Mouse (Mus musculus): Measurements from ENCODE around the gene Ppef1. TPM values are rescaled to one million over a fixed set of nuclear protein-coding genes. Genes with fewer than 3 reads are reported as not detected.
"Not testable (repeated sequence)": the region's sequence is repeated elsewhere in the genome, so short reads cannot be mapped to it uniquely, and the experiment has no call there.

Ppef1 gene
- total RNA-seq (2012; rRNA removed): 0.21 and 1.2 TPM in 2 replicates

GRCm38 (mm10) chrX:160735650-160736049, at the start of gene Ppef1:
Gene Ppef1, minus strand, starts transcription at chrX:160735765.
- no peak within 1 kb of the TSS for H3K27ac ChIP-seq (ENCODE audit: insufficient read depth, low read depth, low read length, poor library complexity, severe bottlenecking)
- no peaks in the 10 kb centered on the region for H3K36me3 ChIP-seq (ENCODE audit: control insufficient read depth, insufficient read depth, low read length, poor library complexity, severe bottlenecking)
- no peak within 1 kb of the TSS for H3K9ac ChIP-seq (ENCODE audit: insufficient read depth, low read depth, low read length, poor library complexity, severe bottlenecking)
- H3K4me3 ChIP-seq (ENCODE audit: insufficient read depth in 1 of 2, low read depth in 1 of 2, low read length in 2 of 2, poor library complexity in 1 of 2, severe bottlenecking in 1 of 2): no peak within 1 kb of the TSS
- no peak for DNase-seq (ENCODE audit: low read depth, low spot score)
- in situ Hi-C loops (cut with MboI; ENCODE audit: low sequenced_read_pairs in 2 of 2, unreplicated experiment in 2 of 2): no loop called here
- no peaks in the 10 kb centered on the region for H3K9me3 ChIP-seq (ENCODE audit: control insufficient read depth, insufficient read depth, low read depth, low read length)
- H3K4me1 ChIP-seq (ENCODE audit: control insufficient read depth in 2 of 2, insufficient read depth in 2 of 2, low read length in 2 of 2, poor library complexity in 1 of 2): no peaks in the 10 kb centered on the region
- TF ChIP-seq ZNF384 (IDR thresholded peaks at IDR 0.05; ENCODE audit: low read depth, low read length) (no peak), ZC3H11A (IDR thresholded peaks at IDR 0.05; ENCODE audit: borderline replicate concordance, low read depth, low read length) (no peak), HCFC1 (IDR thresholded peaks at IDR 0.05; ENCODE audit: borderline replicate concordance, insufficient read depth, low read length) (no peak), MAFK (IDR thresholded peaks at IDR 0.05; ENCODE audit: insufficient read depth, low read depth, low read length) (no peak), CHD2 (IDR thresholded peaks at IDR 0.05; ENCODE audit: low read depth, low read length) (no peak)

GRCm38 (mm10) chrX:160782276-160782675, 46.7 kb upstream of the Ppef1 start:
- no peak for DNase-seq (ENCODE audit: low read depth, low spot score)
- no peaks in the 10 kb centered on the region for H3K4me1 ChIP-seq (ENCODE audit: control insufficient read depth in 2 of 2, insufficient read depth in 2 of 2, low read length in 2 of 2, poor library complexity in 1 of 2)
- no peaks in the 10 kb centered on the region for H3K36me3 ChIP-seq (ENCODE audit: control insufficient read depth, insufficient read depth, low read length, poor library complexity, severe bottlenecking)
- H3K9ac ChIP-seq (ENCODE audit: insufficient read depth, low read depth, low read length, poor library complexity, severe bottlenecking): no peak overlapping the region
- no peaks in the 10 kb centered on the region for H3K9me3 ChIP-seq (ENCODE audit: control insufficient read depth, insufficient read depth, low read depth, low read length)
- in situ Hi-C loops (cut with MboI; ENCODE audit: low sequenced_read_pairs in 2 of 2, unreplicated experiment in 2 of 2): no loop called here
- H3K27ac ChIP-seq (ENCODE audit: insufficient read depth, low read depth, low read length, poor library complexity, severe bottlenecking): no peak overlapping the region
- TF ChIP-seq HCFC1 (IDR thresholded peaks at IDR 0.05; ENCODE audit: borderline replicate concordance, insufficient read depth, low read length) (no peak), ZNF384 (IDR thresholded peaks at IDR 0.05; ENCODE audit: low read depth, low read length) (no peak), CHD2 (IDR thresholded peaks at IDR 0.05; ENCODE audit: low read depth, low read length) (no peak), MAFK (IDR thresholded peaks at IDR 0.05; ENCODE audit: insufficient read depth, low read depth, low read length) (no peak), ZC3H11A (IDR thresholded peaks at IDR 0.05; ENCODE audit: borderline replicate concordance, low read depth, low read length) (no peak)
- H3K4me3 ChIP-seq (ENCODE audit: insufficient read depth in 1 of 2, low read depth in 1 of 2, low read length in 2 of 2, poor library complexity in 1 of 2, severe bottlenecking in 1 of 2): no peak overlapping the region

GRCm38 (mm10) chrX:160773033-160773432, 37.5 kb upstream of the Ppef1 start:
- Histone ChIP-seq H3K4me3 (ENCODE audit: insufficient read depth in 1 of 2, low read depth in 1 of 2, low read length in 2 of 2, poor library complexity in 1 of 2, severe bottlenecking in 1 of 2) (no peak overlapping the region), H3K27ac (ENCODE audit: insufficient read depth, low read depth, low read length, poor library complexity, severe bottlenecking) (no peak overlapping the region), H3K9ac (ENCODE audit: insufficient read depth, low read depth, low read length, poor library complexity, severe bottlenecking) (no peak overlapping the region), H3K4me1 (ENCODE audit: control insufficient read depth in 2 of 2, insufficient read depth in 2 of 2, low read length in 2 of 2, poor library complexity in 1 of 2) (no peaks in the 10 kb centered on the region), H3K36me3 (ENCODE audit: control insufficient read depth, insufficient read depth, low read length, poor library complexity, severe bottlenecking) (no peaks in the 10 kb centered on the region), H3K9me3 (ENCODE audit: control insufficient read depth, insufficient read depth, low read depth, low read length) (no peaks in the 10 kb centered on the region)
- in situ Hi-C loops (cut with MboI; ENCODE audit: low sequenced_read_pairs in 2 of 2, unreplicated experiment in 2 of 2): no loop called here
- no peak for TF ChIP-seq MAFK (IDR thresholded peaks at IDR 0.05; ENCODE audit: insufficient read depth, low read depth, low read length)
- TF ChIP-seq HCFC1 (IDR thresholded peaks at IDR 0.05; ENCODE audit: borderline replicate concordance, insufficient read depth, low read length): no peak
- TF ChIP-seq CHD2 (IDR thresholded peaks at IDR 0.05; ENCODE audit: low read depth, low read length): no peak
- TF ChIP-seq ZC3H11A (IDR thresholded peaks at IDR 0.05; ENCODE audit: borderline replicate concordance, low read depth, low read length): no peak
- no peak for TF ChIP-seq ZNF384 (IDR thresholded peaks at IDR 0.05; ENCODE audit: low read depth, low read length)
- no peak for DNase-seq (ENCODE audit: low read depth, low spot score)

- H3K4me3 ChIP-seq (ENCODE audit: insufficient read depth in 1 of 2, low read depth in 1 of 2, low read length in 2 of 2, poor library complexity in 1 of 2, severe bottlenecking in 1 of 2); DNase-seq (ENCODE audit: low read depth, low spot score); H3K9me3 ChIP-seq (ENCODE audit: control insufficient read depth, insufficient read depth, low read depth, low read length); H3K9ac ChIP-seq (ENCODE audit: insufficient read depth, low read depth, low read length, poor library complexity, severe bottlenecking); H3K4me1 ChIP-seq (ENCODE audit: control insufficient read depth in 2 of 2, insufficient read depth in 2 of 2, low read length in 2 of 2, poor library complexity in 1 of 2); H3K27ac ChIP-seq (ENCODE audit: insufficient read depth, low read depth, low read length, poor library complexity, severe bottlenecking); H3K36me3 ChIP-seq (ENCODE audit: control insufficient read depth, insufficient read depth, low read length, poor library complexity, severe bottlenecking); in situ Hi-C loops (cut with MboI; ENCODE audit: low sequenced_read_pairs in 2 of 2, unreplicated experiment in 2 of 2): not testable (repeated sequence)
These were observed 34.1 kb upstream of the Ppef1 start for GRCm38 (mm10) chrX:160769622-160770021.

- Histone ChIP-seq H3K4me3 (ENCODE audit: insufficient read depth in 1 of 2, low read depth in 1 of 2, low read length in 2 of 2, poor library complexity in 1 of 2, severe bottlenecking in 1 of 2) (no peak within 1 kb of the TSS), H3K9me3 (ENCODE audit: control insufficient read depth, insufficient read depth, low read depth, low read length) (no peaks in the 10 kb centered on the region), H3K27ac (ENCODE audit: insufficient read depth, low read depth, low read length, poor library complexity, severe bottlenecking) (no peak within 1 kb of the TSS), H3K9ac (ENCODE audit: insufficient read depth, low read depth, low read length, poor library complexity, severe bottlenecking) (no peak within 1 kb of the TSS), H3K36me3 (ENCODE audit: control insufficient read depth, insufficient read depth, low read length, poor library complexity, severe bottlenecking) (no peaks in the 10 kb centered on the region), H3K4me1 (ENCODE audit: control insufficient read depth in 2 of 2, insufficient read depth in 2 of 2, low read length in 2 of 2, poor library complexity in 1 of 2) (no peaks in the 10 kb centered on the region)
- in situ Hi-C loops (cut with MboI; ENCODE audit: low sequenced_read_pairs in 2 of 2, unreplicated experiment in 2 of 2): no loop called here
- DNase-seq (ENCODE audit: low read depth, low spot score): no peak
- TF ChIP-seq ZNF384 (IDR thresholded peaks at IDR 0.05; ENCODE audit: low read depth, low read length): no peak
- TF ChIP-seq ZC3H11A (IDR thresholded peaks at IDR 0.05; ENCODE audit: borderline replicate concordance, low read depth, low read length): no peak
- TF ChIP-seq CHD2 (IDR thresholded peaks at IDR 0.05; ENCODE audit: low read depth, low read length): no peak
- no peak for TF ChIP-seq HCFC1 (IDR thresholded peaks at IDR 0.05; ENCODE audit: borderline replicate concordance, insufficient read depth, low read length)
- no peak for TF ChIP-seq MAFK (IDR thresholded peaks at IDR 0.05; ENCODE audit: insufficient read depth, low read depth, low read length)
These were observed 32.1 kb upstream of the Ppef1 start, which contains the start of gene Rs1 for GRCm38 (mm10) chrX:160767713-160768112. Gene Rs1, plus strand, starts transcription at chrX:160768013.
